Mouse (Mus musculus): ENCODE results near the gene Gpank1.

DNA sequence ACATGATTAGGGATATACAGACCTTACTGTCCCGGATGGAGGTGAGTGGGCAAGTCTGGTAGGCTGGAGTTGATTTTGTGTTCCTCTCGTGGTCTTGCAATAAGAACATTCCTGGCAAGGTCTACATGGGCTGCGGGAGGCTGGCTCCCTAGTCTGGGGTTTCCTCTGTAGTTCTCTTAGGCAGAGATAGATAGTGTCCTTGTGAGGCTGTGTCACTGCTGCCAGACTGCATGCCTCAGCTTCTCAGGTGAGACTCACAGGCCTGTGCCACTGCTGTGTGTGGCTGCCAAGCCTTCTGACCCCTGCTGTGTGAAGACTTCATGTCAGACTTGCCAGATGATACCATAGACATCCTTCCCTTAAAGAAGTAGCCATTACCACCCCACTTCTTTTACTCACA, 18.0 kb downstream of the Gpank1 start:
- TF ChIP-seq POLR2A (IDR thresholded peaks at IDR 0.05; ENCODE audit: control insufficient read depth in 1 of 2, insufficient read depth in 1 of 2, low read depth in 1 of 2, low read length in 2 of 2, poor library complexity in 1 of 2) (no peak), POLR2AphosphoS5 (IDR thresholded peaks at IDR 0.05; ENCODE audit: borderline replicate concordance, low read depth, low read length) (no peak), SIN3A (IDR thresholded peaks at IDR 0.05; ENCODE audit: low read length) (no peak), CTCF (IDR thresholded peaks at IDR 0.05 in 2 of 3, conservative IDR thresholded peaks at IDR 0.05 in 1 of 3; ENCODE audit: control insufficient read depth in 1 of 3, insufficient read depth in 1 of 3, low read depth in 2 of 3, low read length in 3 of 3, poor library complexity in 1 of 3, severe bottlenecking in 1 of 3) (no peak)
